Mouse (Mus musculus): ENCODE measurements around the gene Pla1a.
"Not testable (repeated sequence)": the region's sequence is repeated elsewhere in the genome, so short reads cannot be mapped to it uniquely, and the experiment has no call there.

Gene Pla1a

GRCm38 (mm10) chr16:38432498-38433425 lies at the start of gene Pla1a:
Gene Pla1a, minus strand, starts transcription at chr16:38433145.
- peak; percentile 58 for DNase-seq (ENCODE audit: low spot score)

- no peak for DNase-seq (ENCODE audit: low spot score)
Measured at GRCm38 (mm10) chr16:38481327-38481726, 48.4 kb upstream of the Pla1a start.

- no peak for DNase-seq (ENCODE audit: low spot score)
Measured at GRCm38 (mm10) chr16:38478296-38478695, 45.4 kb upstream of the Pla1a start.

GRCm38 (mm10) chr16:38477241-38477608 lies 44.3 kb upstream of the Pla1a start:
- not testable (repeated sequence) for DNase-seq (ENCODE audit: low spot score)

- DNase-seq (ENCODE audit: low spot score): peak; percentile 55
Measured at GRCm38 (mm10) chr16:38476312-38477240, 43.6 kb upstream of the Pla1a start.

GRCm38 (mm10) chr16:38475681-38476311 lies 42.9 kb upstream of the Pla1a start:
- no peak for DNase-seq (ENCODE audit: low spot score)

GRCm38 (mm10) chr16:38474677-38475286 lies 41.8 kb upstream of the Pla1a start:
- DNase-seq (ENCODE audit: low spot score): no peak

GRCm38 (mm10) chr16:38473661-38474060 lies 40.7 kb upstream of the Pla1a start:
- DNase-seq (ENCODE audit: low spot score): no peak

- no peak for DNase-seq (ENCODE audit: low spot score)
Measured at GRCm38 (mm10) chr16:38472507-38472873, 39.5 kb upstream of the Pla1a start.

GRCm38 (mm10) chr16:38471697-38472506 lies 39.0 kb upstream of the Pla1a start:
- DNase-seq (ENCODE audit: low spot score): no peak

- no peak for DNase-seq (ENCODE audit: low spot score)
Measured at GRCm38 (mm10) chr16:38469437-38469836, 36.5 kb upstream of the Pla1a start.

GRCm38 (mm10) chr16:38468706-38469018 lies 35.7 kb upstream of the Pla1a start:
- no peak for DNase-seq (ENCODE audit: low spot score)

GRCm38 (mm10) chr16:38467917-38468705 lies 35.2 kb upstream of the Pla1a start:
- no peak for DNase-seq (ENCODE audit: low spot score)

GRCm38 (mm10) chr16:38467091-38467916 lies 34.4 kb upstream of the Pla1a start:
- no peak for DNase-seq (ENCODE audit: low spot score)

- DNase-seq (ENCODE audit: low spot score): no peak
Measured at GRCm38 (mm10) chr16:38466089-38466488, 33.1 kb upstream of the Pla1a start.

GRCm38 (mm10) chr16:38463305-38463704 lies 30.4 kb upstream of the Pla1a start:
- DNase-seq (ENCODE audit: low spot score): no peak

GRCm38 (mm10) chr16:38462161-38462560 lies 29.2 kb upstream of the Pla1a start:
- no peak for DNase-seq (ENCODE audit: low spot score)

- no peak for DNase-seq (ENCODE audit: low spot score)
Measured at GRCm38 (mm10) chr16:38461749-38462148, 28.8 kb upstream of the Pla1a start.

- no peak for DNase-seq (ENCODE audit: low spot score)
Measured at GRCm38 (mm10) chr16:38459990-38460389, 27.0 kb upstream of the Pla1a start.
